Mouse (Mus musculus) erythroblast, embryonic 14.5 days (primary cell): ENCODE measurements around the gene Tekt5. TPM values are rescaled to one million over a fixed set of nuclear protein-coding genes. Genes with fewer than 3 reads are reported as not detected.
A peak's percentile ranks its signal among the peaks of the same experiment; 100 is the strongest.

Experiments
- H3K27me3 ChIP-seq: 2 replicates; pipeline ENCODE4 v1.6.1; 2012; ENCODE audit warnings: inconsistent platforms; ENCODE audit not compliant: control insufficient read depth
- H3K36me3 ChIP-seq: 2 replicates; pipeline ENCODE4 v1.6.1; 2012; ENCODE audit warnings: mild to moderate bottlenecking, inconsistent platforms; ENCODE audit not compliant: control insufficient read depth
- H3K4me1 ChIP-seq: 2 replicates; pipeline ENCODE4 v1.6.1; 2012; ENCODE audit warnings: inconsistent platforms; ENCODE audit not compliant: control insufficient read depth
- H3K4me3 ChIP-seq: replicated peaks from 2 replicates; pipeline ENCODE3; 2012; ENCODE audit warnings: moderate library complexity, mild to moderate bottlenecking, inconsistent platforms
- H3K9me3 ChIP-seq: 2 replicates; pipeline ENCODE4 v1.6.1; 2012; ENCODE audit warnings: low read length, inconsistent platforms, mixed read lengths; ENCODE audit not compliant: control insufficient read depth
- GATA1 ChIP-seq: IDR thresholded peaks from 2 replicates; pipeline ENCODE4 v1.6.1; 2012; ENCODE audit warnings: low read length, inconsistent platforms, mixed read lengths
- TAL1 ChIP-seq: IDR thresholded peaks from 3 replicates; pipeline ENCODE4 v1.6.1; 2012; ENCODE audit warnings: low read length, inconsistent platforms, mixed read lengths
- polyA plus RNA-seq: library from polyadenylated mRNA; stranded (reverse); fragments of >175 nt; gene quantifications from 2 replicates; pipeline ENCODE4 v1.2.3, GENCODE M21; 2012

The Tekt5 gene
- polyA plus RNA-seq, 1 experiment, result not detected

DNA sequence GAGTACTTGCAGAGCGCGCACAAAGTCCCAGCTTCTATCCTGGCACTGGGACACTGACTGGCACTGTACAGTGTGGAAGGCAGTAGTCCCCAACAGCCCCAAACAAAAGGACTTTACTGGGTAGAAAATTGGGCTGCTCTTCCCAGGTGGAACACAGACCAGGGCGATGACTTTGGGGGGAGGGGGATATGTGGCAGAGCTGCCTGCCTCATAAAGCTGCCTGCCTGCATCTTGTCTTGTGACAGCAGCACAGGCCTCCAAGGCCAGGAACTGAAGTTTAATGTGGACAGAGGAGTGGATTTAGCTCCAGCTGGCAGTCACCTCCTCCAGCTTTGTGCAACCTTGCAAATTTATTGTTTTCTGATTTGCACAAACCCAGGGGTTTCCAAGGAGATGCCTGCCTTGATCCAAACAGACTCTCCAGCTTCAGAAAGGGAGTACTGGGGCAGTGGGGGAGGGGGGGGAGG lies 25.8 kb downstream of the Tekt5 start:
- H3K4me3 ChIP-seq, result no peak overlapping the region
- H3K9me3 ChIP-seq, result no peaks in the 10 kb centered on the region
- no peak for TF ChIP-seq GATA1

DNA sequence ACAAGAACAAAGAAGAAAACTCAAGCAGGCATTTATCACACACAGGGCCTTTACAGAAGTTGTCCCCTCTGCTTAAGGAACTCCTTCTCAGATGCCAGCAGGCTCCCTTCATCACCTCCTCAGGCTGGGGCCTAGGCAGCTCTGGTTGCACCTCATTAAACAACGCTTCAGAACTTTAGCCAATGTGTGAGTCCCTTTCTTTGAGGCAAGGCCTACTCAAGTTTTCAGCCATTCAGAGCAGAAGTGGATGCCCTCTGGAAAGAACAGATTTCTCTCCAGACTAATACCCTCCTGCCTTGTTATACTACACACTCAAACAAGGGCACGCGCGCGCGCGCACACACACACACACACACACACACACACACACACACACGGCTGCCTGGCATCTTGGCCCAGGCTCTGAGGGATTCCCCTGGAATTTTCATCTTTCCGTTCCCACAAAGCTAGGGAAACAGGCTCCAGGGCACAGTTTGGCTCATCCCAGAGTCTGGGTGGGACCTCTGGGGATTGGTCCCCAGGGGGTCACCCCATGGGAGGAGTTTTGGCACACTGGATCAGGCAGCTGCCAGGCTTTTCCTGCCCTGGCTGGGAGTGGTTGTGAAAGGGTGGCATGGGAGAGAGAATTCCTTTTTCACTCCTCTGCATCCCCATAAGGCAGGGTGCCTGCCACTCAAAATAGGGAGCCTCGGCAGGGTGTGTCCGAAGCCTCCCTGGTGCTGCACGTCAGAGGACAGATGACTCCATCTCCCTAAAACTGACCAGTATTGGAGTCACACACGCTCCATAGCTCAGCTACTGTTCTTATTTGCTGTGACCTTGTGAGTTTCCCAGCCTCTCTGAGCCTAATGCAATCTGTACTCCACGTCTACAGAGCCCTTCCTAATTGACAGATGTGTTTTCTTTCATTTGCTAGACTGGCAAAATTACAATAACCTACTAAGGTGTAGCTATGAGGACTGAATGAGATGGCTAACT lies 28.8 kb downstream of the Tekt5 start:
- no peaks in the 10 kb centered on the region for H3K36me3 ChIP-seq
- no peaks in the 10 kb centered on the region for H3K4me1 ChIP-seq
- H3K27me3 ChIP-seq, result 0 out of 2 replicates have a peak, but pooled peaks cover under 1% of the 10 kb centered on the region
- H3K4me3 ChIP-seq, result no peak overlapping the region
- TF ChIP-seq TAL1, result no peak
- no peak for TF ChIP-seq GATA1
- no peaks in the 10 kb centered on the region for H3K9me3 ChIP-seq

More for the DNA sequence above, 25.8 kb downstream of the Tekt5 start:
- Histone ChIP-seq H3K36me3 (no peaks in the 10 kb centered on the region), H3K4me1 (peaks cover 2% of the 10 kb centered on the region), H3K27me3 (peaks cover 4% of the 10 kb centered on the region; the same call in 1 of the 2 replicates)

DNA sequence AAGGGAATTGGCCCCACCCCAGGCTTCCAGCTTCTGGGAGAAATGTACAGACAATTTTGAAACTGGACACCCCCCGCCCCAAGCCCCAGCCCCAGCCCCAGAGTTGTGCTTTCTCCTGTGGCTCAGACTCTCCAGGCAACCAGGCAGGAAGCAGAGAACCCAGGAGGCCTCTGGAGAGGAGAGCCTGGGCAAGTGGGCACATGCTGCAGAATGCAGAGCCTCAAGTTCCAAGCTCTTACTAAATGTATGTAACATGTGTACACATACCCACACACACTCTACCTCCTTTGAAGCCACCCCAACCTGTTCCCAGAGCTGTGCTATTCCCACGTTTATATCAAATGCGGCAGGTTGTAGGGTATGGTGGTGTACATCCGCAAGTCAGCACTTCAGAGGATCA lies 29.5 kb downstream of the Tekt5 start:
- Histone ChIP-seq H3K9me3 (no peaks in the 10 kb centered on the region), H3K27me3 (peaks cover 2% of the 10 kb centered on the region), H3K4me1 (no peaks in the 10 kb centered on the region), H3K36me3 (no peaks in the 10 kb centered on the region), H3K4me3 (no peak overlapping the region)
- TF ChIP-seq TAL1, result no peak

DNA sequence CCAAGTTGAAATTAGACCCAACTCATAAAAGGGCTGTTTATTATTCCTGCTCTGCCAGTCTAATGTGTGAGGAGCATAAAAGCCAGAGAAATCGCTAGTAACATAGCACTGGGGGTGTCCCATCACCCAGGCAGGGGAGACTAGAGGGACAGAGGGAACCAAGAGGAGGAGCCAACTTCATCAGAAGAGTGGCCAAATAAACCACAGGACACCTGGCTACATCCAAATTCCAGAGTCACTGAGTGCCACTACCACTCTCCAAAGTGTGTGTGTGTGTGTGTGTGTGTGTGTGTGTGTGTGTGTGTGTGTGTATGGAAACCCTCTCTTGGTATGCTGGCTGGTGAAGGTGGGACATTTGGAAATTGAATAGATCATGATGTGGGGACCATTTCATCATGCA lies 32.2 kb downstream of the Tekt5 start:
- peaks cover 4% of the 10 kb centered on the region for H3K27me3 ChIP-seq
- TF ChIP-seq GATA1 (no peak), TAL1 (no peak)
- H3K4me3 ChIP-seq, result no peak overlapping the region
- H3K9me3 ChIP-seq, result no peaks in the 10 kb centered on the region
- H3K36me3 ChIP-seq, result no peaks in the 10 kb centered on the region
- H3K4me1 ChIP-seq, result peaks cover 14% of the 10 kb centered on the region

DNA sequence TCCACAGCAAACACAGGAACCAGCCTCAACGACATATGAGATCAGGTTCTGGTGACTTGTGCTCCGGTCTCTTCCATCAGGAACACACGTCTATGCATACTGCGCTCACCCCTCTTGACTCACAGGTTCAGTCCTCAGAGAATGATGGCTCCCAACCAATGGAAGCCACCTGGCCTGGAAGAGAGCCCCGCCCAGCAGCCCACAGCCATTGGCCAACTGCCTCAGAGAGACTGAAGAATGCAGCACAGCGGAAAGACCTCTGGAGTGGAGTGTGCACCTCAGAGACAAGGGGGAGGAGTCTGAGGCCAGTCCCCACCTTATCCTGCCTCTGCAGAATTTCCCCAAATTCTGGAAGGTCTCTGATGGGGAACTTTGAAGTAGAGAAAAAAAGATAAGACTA lies 36.0 kb downstream of the Tekt5 start:
- H3K9me3 ChIP-seq, result no peaks in the 10 kb centered on the region
- peaks cover 4% of the 10 kb centered on the region for H3K27me3 ChIP-seq
- no peaks in the 10 kb centered on the region for H3K36me3 ChIP-seq
- TF ChIP-seq TAL1 (no peak), GATA1 (no peak)
- no peak overlapping the region for H3K4me3 ChIP-seq
- peaks cover 20% of the 10 kb centered on the region for H3K4me1 ChIP-seq

DNA sequence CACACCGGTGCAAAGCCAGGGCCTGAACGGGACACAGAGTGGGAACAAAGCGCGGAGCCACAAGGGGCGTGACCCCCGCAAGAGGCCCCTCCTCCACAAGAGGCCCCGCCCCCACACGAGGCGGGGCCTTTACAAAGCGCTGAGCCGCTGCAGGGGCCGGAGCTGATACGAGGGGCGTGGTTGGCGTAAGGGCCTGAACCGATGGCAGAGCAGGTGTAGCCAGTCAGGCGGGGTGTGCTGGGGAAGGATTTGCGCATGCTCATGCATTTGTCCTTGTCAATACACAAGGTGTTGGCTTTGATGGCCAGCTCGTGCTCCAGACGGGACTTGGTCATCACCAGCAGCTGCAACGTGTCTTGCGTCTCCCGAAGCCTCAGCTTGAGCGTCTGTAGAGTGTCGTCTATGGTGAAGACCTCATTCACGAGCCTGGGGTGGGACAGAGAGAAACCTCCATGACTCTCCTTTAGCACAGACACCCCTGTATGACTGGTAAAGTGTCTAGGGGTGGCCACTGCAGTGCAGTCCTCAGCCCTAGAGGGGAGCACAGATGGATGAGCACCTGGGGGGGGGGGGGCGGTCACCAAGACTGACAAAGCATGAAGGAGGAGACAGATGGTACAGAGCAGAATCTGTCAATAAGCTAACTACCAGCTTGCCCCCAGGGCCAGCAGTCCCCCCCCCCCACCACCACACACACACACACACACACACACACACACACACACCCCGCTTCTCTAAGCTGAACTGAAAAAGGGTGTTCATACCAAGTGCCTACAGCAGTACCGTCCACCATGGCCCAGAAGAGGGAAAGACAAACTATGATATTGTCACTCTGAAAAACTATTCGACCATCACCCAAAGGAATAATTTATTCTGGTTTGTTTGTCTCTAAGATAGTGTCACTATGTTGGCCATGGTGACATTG lies 37.0 kb downstream of the Tekt5 start:
- TF ChIP-seq TAL1, result no peak
- no peak for TF ChIP-seq GATA1
- H3K9me3 ChIP-seq, result no peaks in the 10 kb centered on the region
- peaks cover 4% of the 10 kb centered on the region for H3K27me3 ChIP-seq
- H3K4me1 ChIP-seq, result peaks cover 20% of the 10 kb centered on the region
- H3K4me3 ChIP-seq, result peak overlapping the region; percentile 44
- H3K36me3 ChIP-seq, result no peaks in the 10 kb centered on the region

DNA sequence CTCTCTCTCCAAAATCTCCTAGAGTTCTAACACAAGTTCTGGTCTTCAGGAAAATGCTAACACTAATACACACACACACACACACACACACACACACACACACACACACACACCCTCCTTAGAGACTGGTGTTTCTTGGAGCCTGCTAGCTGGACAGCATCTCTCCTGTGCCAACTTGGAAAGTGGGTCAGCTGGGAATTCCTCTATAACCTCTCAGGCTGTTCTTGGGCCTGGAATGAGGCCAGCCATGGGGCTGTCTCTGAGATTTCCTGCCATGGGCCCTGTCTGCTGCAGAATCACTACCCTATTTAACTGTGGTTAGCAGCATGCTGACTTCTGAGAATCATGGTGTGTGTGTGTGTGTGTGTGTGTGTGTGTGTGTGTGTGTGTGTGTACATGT lies 40.3 kb downstream of the Tekt5 start:
- Histone ChIP-seq H3K4me3 (no peak overlapping the region), H3K36me3 (no peaks in the 10 kb centered on the region), H3K27me3 (no peaks in the 10 kb centered on the region; the same call in 1 of the 2 replicates), H3K4me1 (peaks cover 20% of the 10 kb centered on the region), H3K9me3 (no peaks in the 10 kb centered on the region)
- no peak for TF ChIP-seq TAL1
- TF ChIP-seq GATA1, result no peak

DNA sequence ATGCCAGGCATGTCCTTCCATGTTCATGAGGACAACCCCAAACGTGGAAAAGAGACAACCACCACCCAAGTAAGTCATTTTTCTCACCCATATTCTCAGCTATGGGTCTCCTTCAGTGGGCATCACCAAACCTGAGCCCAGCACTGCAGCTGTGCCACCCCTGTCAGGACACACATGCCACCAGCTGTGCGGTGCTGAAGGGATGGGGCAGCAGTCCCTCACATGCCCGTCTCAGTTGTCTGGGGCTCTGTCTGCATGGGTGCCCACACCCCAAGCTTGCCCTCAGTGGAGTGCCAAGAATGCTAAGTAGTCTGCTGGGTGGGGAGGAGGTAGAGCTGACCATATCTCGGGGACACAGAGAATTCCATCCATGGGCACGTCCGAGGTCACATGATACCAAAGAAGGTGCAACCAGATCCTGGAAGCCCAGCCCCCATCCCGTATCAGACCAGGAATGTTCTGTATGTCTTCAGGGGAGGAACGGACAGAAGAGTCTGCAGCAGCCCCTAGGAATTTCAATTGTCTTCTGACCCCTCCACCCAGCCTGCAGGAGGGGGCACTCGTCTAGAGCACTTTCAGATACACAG lies 44.1 kb downstream of the Tekt5 start:
- H3K4me1 ChIP-seq, result no peaks in the 10 kb centered on the region
- no peaks in the 10 kb centered on the region for H3K36me3 ChIP-seq
- TF ChIP-seq TAL1, result no peak
- no peak for TF ChIP-seq GATA1

DNA sequence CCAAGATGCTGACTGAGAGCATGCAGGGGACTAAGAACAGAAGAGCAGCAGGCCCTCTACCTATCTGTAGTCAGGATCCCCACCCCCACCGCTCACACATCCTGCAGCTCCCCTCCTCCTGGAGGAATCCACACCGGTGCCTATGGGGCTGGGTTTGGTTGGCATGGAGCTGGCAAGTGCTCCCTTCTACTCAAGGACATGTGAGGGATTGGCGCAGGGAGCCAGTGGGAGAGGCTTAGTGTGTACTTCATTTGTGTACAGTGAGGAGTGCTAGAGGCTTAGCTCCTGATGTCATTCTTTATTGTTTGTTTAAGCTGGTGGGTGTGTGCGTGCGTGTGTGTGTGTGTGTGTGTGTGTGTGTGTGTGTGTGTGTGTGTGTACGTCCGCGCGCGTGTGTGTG lies 45.4 kb downstream of the Tekt5 start:
- Histone ChIP-seq H3K27me3 (no peaks in the 10 kb centered on the region), H3K4me3 (no peak overlapping the region), H3K9me3 (no peaks in the 10 kb centered on the region), H3K36me3 (no peaks in the 10 kb centered on the region), H3K4me1 (no peaks in the 10 kb centered on the region)
- TF ChIP-seq GATA1 (no peak), TAL1 (no peak)

More for the DNA sequence above, 44.1 kb downstream of the Tekt5 start:
- no peak overlapping the region for H3K4me3 ChIP-seq
- no peaks in the 10 kb centered on the region for H3K27me3 ChIP-seq
- H3K9me3 ChIP-seq, result no peaks in the 10 kb centered on the region
